Mouse (Mus musculus) layer of hippocampus, postnatal 10 days (tissue): Measurements from ENCODE around the gene Gm49318. TPM values are rescaled to one million over a fixed set of nuclear protein-coding genes. Genes with fewer than 3 reads are reported as not detected.

Experiments used
- DNase-seq, 2 experiments: peaks; one replicate each; pipeline ENCODE4 v3.0.0; 2021; ENCODE audit warnings: low spot score in 2 of 2
- total RNA-seq, 2 experiments: library from RNA; stranded (reverse); gene quantifications; 2 replicates each; pipeline ENCODE4 v1.2.3; 2021

Gm49318 gene
- total RNA-seq, 2 experiments from 2014 or later, result 6.2 TPM; not detected in 1

- DNase-seq, result no peak
Observed at GRCm38 (mm10) chr9:22035300-22036044, 35.6 kb downstream of the Gm49318 start.

DNA sequence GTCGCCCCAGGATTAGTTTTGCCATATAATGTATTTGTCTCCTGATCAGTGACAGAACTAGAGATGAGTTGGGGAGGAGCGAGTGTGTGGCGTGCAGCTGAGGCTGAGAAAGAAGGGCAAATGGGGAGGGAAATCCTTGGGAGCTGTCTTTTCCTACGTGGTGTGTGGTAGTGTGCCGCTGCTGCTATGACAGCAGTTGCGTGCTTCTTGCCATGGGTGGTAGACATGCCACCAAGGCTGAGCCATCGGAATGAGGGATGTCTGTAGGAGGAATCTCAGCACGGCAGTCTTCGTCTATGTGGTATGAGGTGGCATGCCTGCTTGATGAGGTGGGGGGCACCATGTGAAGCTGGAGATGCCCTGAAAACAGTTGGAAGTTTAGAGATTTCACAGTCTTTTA is 40.7 kb downstream of the Gm49318 start:
- DNase-seq, result no peak

GRCm38 (mm10) chr9:22028467-22028866 is 42.6 kb downstream of the Gm49318 start:
- no peak for DNase-seq

- no peak for DNase-seq
Observed at GRCm38 (mm10) chr9:22024592-22024991, 46.5 kb downstream of the Gm49318 start.

DNA sequence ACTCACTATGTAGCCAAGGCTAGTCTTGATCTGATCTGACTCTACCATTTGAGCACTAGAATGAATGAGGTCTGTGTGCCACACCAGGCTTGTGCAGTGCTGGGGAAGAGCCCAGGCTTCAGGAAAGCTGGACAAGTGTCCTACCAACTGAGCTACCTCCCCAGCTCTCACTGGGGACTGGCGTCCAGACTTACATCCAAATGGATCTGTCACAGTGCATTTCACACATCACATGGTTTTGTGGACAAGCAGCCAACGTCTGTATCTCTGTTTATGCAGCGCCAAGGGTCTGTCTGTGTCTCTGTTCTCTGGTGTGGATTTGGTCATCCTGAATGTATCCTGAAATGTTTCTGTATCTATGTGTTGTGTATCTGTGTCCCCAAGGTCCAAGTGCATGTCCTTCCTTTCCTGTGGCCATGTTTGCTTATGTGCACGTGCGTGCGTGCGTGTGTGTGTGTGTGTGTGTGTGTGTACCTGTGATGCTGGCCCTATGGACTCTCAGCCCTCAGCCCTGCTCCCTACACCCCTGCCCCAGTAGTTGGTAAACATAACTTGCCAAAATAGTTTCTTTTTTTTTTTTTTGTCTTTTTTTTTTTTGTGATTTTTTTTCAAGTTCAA is 53.7 kb downstream of the Gm49318 start:
- DNase-seq, result no peak

DNA sequence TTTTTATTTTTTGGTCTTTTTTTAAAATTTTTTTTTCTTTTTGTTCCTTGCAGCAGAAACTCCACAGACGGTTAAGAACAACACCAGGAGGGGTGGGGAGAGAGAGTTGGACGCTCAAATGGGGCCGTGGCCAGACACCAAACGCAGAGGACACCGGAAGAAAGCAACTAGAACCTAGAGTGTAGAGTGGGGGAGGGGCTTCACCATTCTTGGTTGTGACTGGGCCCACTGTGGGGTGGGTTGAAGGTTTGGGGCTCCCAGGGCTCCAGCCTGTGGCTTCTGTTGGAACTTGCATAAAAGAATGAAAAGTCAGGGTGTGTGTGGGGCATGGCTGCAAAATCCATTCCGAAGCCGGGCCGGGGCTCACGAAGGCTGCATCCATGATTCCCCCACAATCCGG is 54.8 kb downstream of the Gm49318 start:
- DNase-seq, result no peak

DNA sequence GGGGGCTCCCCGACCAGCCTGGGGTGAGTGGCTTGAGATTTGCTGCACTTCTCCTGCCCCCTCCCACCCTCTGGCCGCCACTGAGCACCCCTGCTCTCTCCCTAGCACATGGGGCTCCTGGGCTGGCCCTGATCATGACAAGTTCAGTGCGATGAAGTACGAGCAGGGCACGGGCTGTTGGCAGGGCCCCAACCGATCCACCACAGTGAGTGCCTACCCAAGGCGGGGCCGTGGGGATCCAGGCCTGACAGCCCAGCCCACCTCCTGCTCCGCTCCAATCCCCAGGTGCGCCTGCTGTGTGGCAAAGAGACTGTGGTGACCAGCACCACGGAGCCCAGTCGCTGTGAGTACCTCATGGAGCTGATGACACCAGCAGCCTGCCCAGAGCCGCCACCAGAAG is 58.3 kb downstream of the Gm49318 start:
- no peak for DNase-seq

GRCm38 (mm10) chr9:22011055-22011454 is 60.0 kb downstream of the Gm49318 start:
- no peak for DNase-seq

GRCm38 (mm10) chr9:22004546-22004945 is 66.5 kb downstream of the Gm49318 start:
- DNase-seq, result no peak

DNA sequence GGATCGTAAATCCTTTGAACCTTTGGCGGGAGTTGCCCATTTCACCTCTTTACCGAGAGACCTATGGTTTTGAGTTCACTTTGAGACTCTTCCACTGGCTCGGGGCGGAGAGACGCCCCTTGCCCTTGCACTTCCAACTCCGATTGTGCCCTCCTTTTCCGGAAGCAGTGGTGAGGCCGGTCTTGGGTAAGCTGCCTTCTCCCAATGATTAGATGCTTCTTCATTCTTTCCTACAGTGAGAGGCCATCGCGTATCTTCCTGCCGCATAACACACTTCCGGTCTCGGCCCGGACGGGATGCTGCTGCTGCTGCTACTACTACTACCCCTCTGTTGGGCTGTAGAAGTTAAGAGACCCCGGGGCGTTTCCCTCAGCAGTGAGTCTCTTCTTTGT is 67.9 kb downstream of the Gm49318 start:
- DNase-seq, result no peak

GRCm38 (mm10) chr9:22002194-22003162 is 68.6 kb downstream of the Gm49318 start, which contains the start of the genes Ccdc151 and Prkcsh:
Gene Ccdc151, minus strand, starts transcription at chr9:22002634.
Gene Prkcsh, plus strand, starts transcription at chr9:22002806.
- peak; percentile 98 to 99 for DNase-seq

GRCm38 (mm10) chr9:22001633-22002032 is 69.4 kb downstream of the Gm49318 start:
- no peak for DNase-seq

DNA sequence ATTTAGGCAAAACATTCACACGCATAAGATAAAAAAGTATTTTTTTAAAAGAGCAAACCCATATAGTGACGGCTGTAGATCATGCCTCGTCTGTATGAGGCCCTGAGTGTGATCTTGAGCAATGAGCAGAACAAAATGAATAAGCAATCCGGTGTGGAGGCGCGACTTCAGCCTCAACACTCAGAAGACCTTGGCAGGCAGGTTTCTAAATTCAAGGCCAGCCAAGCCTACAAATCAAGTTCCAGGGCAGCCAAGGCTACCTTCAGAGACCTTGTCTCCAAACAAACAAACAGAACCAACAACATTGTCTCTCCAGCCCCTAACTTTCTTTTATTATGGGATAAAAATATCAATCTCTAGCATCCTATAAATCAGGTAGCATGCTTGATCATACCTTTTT is 70.8 kb downstream of the Gm49318 start:
- DNase-seq, result no peak

- no peak for DNase-seq
Observed at GRCm38 (mm10) chr9:21996178-21996867, 74.7 kb downstream of the Gm49318 start.

DNA sequence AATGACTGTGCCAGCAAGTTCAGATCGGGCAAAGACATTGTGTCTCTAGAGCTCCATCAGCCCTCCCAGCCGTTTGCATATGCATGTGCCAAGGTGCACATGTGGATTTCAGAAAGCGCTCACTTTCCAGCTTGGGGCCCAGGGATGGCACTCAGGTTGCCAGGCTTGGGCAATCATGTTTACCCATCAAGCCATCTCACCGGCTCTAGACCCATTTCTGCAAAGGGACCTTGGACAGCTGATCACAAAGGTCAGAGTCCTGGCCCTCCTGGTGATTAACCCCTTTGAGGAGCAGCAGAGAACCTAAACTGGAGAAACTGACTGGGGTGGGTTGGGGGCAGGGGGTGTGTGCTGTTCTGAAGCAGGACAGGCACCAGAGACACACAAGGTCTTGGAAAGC is 78.8 kb downstream of the Gm49318 start:
- DNase-seq, result no peak

- DNase-seq, result no peak
Observed at GRCm38 (mm10) chr9:21989230-21990110, 81.6 kb downstream of the Gm49318 start, which contains the start of gene Rgl3. Gene Rgl3, minus strand, starts transcription at chr9:21989446.

- no peak for DNase-seq
Observed at GRCm38 (mm10) chr9:21988421-21989101, 82.5 kb downstream of the Gm49318 start.

DNA sequence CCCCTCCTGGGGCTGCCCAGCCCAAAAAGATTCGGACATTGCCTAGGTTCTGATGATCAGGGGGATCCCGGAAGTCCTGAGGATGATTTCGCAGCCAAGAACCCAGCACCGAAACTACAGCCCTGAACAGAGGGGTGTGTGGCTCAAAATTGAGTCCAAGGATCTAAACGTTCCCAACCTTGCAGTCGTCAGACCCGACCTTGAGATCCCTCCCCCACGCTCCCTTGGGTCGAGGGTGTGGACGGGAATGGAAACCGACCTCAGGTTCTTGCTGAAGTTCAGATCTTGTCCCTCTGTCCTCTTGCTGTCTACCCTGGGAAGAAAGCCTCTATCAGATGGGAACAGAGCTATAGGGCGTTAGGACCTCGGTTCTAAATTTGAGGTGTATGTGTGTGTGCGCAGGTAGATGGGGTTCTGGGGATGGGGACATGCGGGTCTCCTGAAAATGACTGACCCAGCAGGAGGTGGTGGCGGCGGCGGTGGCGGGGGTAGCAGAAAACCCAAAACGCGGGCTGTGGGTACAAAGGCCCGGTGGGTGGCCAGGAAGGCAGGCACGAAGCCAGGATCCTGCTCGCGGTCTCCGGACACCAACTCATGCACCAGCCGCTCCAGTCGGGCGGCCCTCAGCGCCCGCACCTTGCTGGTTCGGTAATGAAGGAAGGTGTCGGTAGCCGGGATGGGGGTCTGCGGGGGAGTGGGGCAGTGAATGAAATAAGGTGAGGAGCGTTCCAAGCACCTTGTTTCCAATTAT is 83.3 kb downstream of the Gm49318 start:
- no peak for DNase-seq
